Mouse (Mus musculus): ENCODE measurements around the gene Agbl1.

- TF ChIP-seq POLR2A (IDR thresholded peaks at IDR 0.05; ENCODE audit: low read depth, low read length): no peak
- TF ChIP-seq CTCF (conservative IDR thresholded peaks at IDR 0.05; ENCODE audit: insufficient read depth, insufficient read length, low read depth, low read length): no peak
Observed at GRCm38 (mm10) chr7:76407930-76408557, 178.4 kb downstream of the Agbl1 start.

All from kidney, adult 2 months (tissue).